Mouse (Mus musculus): ENCODE results near the gene Camk2g. TPM values are rescaled to one million over a fixed set of nuclear protein-coding genes. Genes with fewer than 3 reads are reported as not detected.

Gene Camk2g
- total RNA-seq, 1 experiment from 2014 or later, result 46.7 TPM

Other genes with a start within 250 kb of the Camk2g start
- 55.1 and 94.1 TPM in 2 replicates for gene Ppp3cb, start 247.5 kb downstream of the Camk2g start, total RNA-seq (2017)
- 8.3 and 8.6 TPM in 2 replicates for gene Usp54, start 153.0 kb downstream of the Camk2g start, total RNA-seq (2017)
- gene Myoz1, start 137.5 kb downstream of the Camk2g start, total RNA-seq (2017), result not detected in 2 replicates
- gene Synpo2l, start 125.7 kb downstream of the Camk2g start, total RNA-seq (2017), result 0.23 TPM in 1 of 2 replicates, not detected in the other
- gene Sec24c, start 119.8 kb downstream of the Camk2g start, total RNA-seq (2017), result 75.4 and 87.3 TPM in 2 replicates
- 6.2 and 9.5 TPM in 2 replicates for gene Fut11, start 99.1 kb downstream of the Camk2g start, total RNA-seq (2017)
- 100 and 114 TPM in 2 replicates for gene Chchd1, start 91.1 kb downstream of the Camk2g start, total RNA-seq (2017)
- gene Zswim8, start 86.5 kb downstream of the Camk2g start, total RNA-seq (2017), result 7.9 and 17.6 TPM in 2 replicates
- gene Ndst2, start 59.5 kb downstream of the Camk2g start, total RNA-seq (2017), result 11.6 and 13.4 TPM in 2 replicates
- 0.92 and 1.6 TPM in 2 replicates for gene Plau, start 42.6 kb upstream of the Camk2g start, total RNA-seq (2017)
- gene Vcl, start 135.3 kb upstream of the Camk2g start, total RNA-seq (2017), result 38.3 and 46.9 TPM in 2 replicates

Measured in common myeloid progenitor, adult 5-6 weeks (primary cell).